Mouse (Mus musculus) spleen, adult 2 months (tissue): ENCODE data around the gene L3mbtl4. TPM values are rescaled to one million over a fixed set of nuclear protein-coding genes. Genes with fewer than 3 reads are reported as not detected.

Experiments
- DNase-seq, 2 experiments: peaks; one replicate each; pipeline versions ENCODE4 v3.0.0 to v3.0.0-alpha.2; 2012 to 2021; ENCODE audit warnings: low spot score in 2 of 2, low read depth in 1 of 2
- H3K27ac ChIP-seq: fragments of 200-500 bp; 2 replicates; pipeline ENCODE4 v1.5.1; 2012; ENCODE audit warnings: low read length, inconsistent platforms; ENCODE audit not compliant: insufficient read depth
- H3K27me3 ChIP-seq: fragments of 200-500 bp; 2 replicates; pipeline ENCODE4 v1.6.1; 2012; ENCODE audit warnings: mild to moderate bottlenecking, moderate library complexity, low read length, inconsistent platforms; ENCODE audit not compliant: control insufficient read depth, insufficient read depth
- H3K36me3 ChIP-seq: fragments of 200-500 bp; 2 replicates; pipeline ENCODE4 v1.6.1; 2012; ENCODE audit warnings: mild to moderate bottlenecking, low read length, inconsistent platforms; ENCODE audit not compliant: control insufficient read depth, insufficient read depth
- H3K4me1 ChIP-seq: fragments of 200-500 bp; 2 replicates; pipeline ENCODE4 v1.6.1; 2011; ENCODE audit warnings: inconsistent platforms; ENCODE audit not compliant: control insufficient read depth, insufficient read depth, insufficient read length
- H3K4me3 ChIP-seq: fragments of 200-500 bp; 2 replicates; pipeline ENCODE4 v1.5.1; 2011; ENCODE audit warnings: mild to moderate bottlenecking, inconsistent platforms; ENCODE audit not compliant: insufficient read depth, insufficient read length; ENCODE audit errors: extremely low read depth
- CTCF ChIP-seq: fragments of 200-500 bp; IDR thresholded peaks from 2 replicates; pipeline ENCODE4 v1.5.1; 2011; ENCODE audit warnings: mild to moderate bottlenecking, inconsistent platforms; ENCODE audit not compliant: insufficient read depth, insufficient read length, insufficient replicate concordance; ENCODE audit errors: extremely low read depth
- POLR2A ChIP-seq: fragments of 200-500 bp; IDR thresholded peaks from 2 replicates; pipeline ENCODE4 v1.6.1; 2011; ENCODE audit warnings: low read depth, low read length, inconsistent platforms
- WGBS: fragments of 180-500 bp; shearing (Covaris S2); methylation state at CpG from one replicate; pipeline ENCODE4 v1.1.7; 2018; 5-methylcytosine and 5-hydroxymethylcytosine counted together
- polyA plus RNA-seq: library from polyadenylated mRNA; depleted of rRNA; stranded (reverse); fragments of >200 nt; gene quantifications from 2 replicates; pipeline ENCODE4 v1.2.3, GENCODE M21; 2012

The L3mbtl4 gene
- polyA plus RNA-seq, 1 experiment, result not detected

DNA sequence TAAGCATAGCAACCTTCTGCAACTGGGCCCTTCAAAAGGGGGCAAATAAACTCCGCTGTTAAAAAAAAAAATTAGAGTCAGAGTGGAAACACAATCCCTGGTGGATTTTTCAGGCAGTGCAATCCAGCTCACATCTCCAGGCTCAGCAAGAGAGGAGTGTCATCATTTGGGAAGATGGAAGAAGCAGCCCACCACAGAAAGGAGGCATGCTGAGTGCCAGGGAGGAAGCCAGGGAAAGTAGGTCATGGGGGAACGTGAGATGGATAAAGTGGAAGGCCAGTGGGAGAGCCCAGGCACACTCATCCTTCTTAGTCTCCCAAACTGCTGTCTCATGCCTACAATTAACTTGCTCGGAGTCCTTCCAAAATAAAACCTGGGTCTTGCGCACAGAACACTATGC lies 496.0 kb downstream of the L3mbtl4 start:
- Histone ChIP-seq H3K27me3 (no peaks in the 10 kb centered on the region), H3K4me3 (no peak overlapping the region), H3K4me1 (no peaks in the 10 kb centered on the region), H3K27ac (no peak overlapping the region), H3K36me3 (no peaks in the 10 kb centered on the region)
- DNase-seq, result no peak
- 78% methylated on average over 4 of the region's 4 CpGs for WGBS
- TF ChIP-seq CTCF (no peak), POLR2A (no peak)

DNA sequence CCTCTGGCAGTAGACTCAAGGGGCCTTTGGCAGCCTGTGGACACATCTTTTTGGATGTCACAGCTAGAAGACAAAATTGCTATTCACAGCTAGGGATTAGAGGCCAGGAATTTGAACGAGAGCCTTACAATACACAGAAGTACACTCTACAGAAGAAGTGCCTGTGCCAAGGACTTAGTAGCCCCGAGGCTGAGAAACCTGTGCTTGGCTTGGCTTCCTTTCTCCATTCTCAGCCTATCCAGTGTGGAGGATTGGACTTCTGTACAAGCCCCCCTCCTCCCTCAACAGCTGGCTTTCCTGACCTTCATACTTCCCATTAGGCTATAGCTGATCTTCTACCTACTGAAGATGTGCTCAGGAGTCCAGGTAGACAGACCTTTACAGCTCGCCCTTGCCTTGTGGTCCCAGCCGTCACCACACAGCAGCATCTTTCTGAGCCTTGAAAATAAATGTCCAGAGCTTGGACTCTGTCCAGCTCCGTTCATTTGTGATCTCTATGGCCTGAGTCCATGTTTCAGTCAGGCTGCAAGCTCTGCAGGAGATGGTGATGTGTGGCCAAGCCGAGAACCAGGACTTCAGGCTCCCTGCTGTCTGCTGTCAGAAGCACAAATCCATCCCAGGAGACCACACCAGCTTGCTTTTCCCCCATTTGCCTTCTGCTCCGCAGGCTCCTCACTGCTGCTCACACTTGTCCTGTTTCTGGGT lies 497.6 kb downstream of the L3mbtl4 start:
- no peaks in the 10 kb centered on the region for H3K27me3 ChIP-seq
- H3K27ac ChIP-seq, result no peak overlapping the region
- TF ChIP-seq POLR2A (no peak), CTCF (no peak)
- H3K36me3 ChIP-seq, result no peaks in the 10 kb centered on the region
- no peak for DNase-seq
- 72% methylated on average over 7 of the region's 7 CpGs for WGBS
- H3K4me3 ChIP-seq, result no peak overlapping the region
- no peaks in the 10 kb centered on the region for H3K4me1 ChIP-seq

DNA sequence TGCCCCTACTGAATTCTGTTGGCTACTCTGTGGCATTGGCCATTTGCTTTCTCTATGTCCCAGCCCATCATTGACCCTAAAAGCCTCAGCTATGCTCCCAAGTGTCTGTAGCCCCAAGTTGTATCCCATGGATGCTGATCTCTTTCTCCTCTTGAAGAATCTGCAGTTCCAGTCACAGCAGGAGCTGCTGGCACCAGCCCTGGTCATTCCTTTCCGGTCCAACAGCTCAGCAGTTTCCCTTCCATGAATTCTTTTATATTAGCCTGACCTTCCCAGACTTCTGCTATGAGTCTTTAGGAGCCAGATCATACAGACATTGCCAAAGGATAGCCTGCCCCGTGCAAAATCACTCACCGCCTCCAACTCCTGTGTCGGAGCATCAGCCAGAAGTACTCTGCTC lies 520.1 kb downstream of the L3mbtl4 start:
- TF ChIP-seq CTCF (no peak), POLR2A (no peak)
- H3K4me3 ChIP-seq, result no peak overlapping the region
- no peaks in the 10 kb centered on the region for H3K4me1 ChIP-seq
- no peak overlapping the region for H3K27ac ChIP-seq
- DNase-seq, result no peak
- 79% methylated on average over 4 of the region's 4 CpGs for WGBS
- H3K36me3 ChIP-seq, result no peaks in the 10 kb centered on the region
- H3K27me3 ChIP-seq, result no peaks in the 10 kb centered on the region

DNA sequence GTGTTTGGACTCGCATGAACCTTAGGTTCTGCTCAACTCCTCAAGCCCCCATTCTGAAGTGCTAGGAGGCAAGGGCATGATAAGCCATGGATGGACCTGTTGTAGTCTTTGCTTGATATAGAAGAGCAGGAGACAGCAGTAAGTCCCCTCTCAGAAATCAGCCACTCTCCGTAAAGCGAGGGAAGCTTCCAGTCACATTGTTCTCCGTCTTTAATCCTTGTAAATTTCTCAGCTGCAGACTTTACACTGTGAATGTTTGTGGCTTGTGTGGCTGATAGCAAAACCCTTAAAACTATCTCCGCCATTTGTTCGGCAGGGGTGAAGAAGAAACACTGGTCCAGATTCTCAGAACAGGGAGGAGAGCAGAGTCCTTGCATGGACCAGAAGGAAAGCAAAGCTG lies 552.7 kb downstream of the L3mbtl4 start, which contains the start of gene Tmem200c:
Gene Tmem200c (plus strand): TSS at position 301 of the 400 bp plus-strand sequence.
- Histone ChIP-seq H3K36me3 (no peaks in the 10 kb centered on the region), H3K4me1 (no peaks in the 10 kb centered on the region), H3K27me3 (no peaks in the 10 kb centered on the region), H3K4me3 (no peak within 1 kb of the TSS), H3K27ac (no peak within 1 kb of the TSS)
- WGBS, result 79% methylated on average over 6 of the region's 6 CpGs
- TF ChIP-seq POLR2A (no peak), CTCF (no peak)
- DNase-seq, result no peak
